Mouse (Mus musculus) forebrain, postnatal 0 days (tissue): ENCODE measurements around the gene Jaml. TPM values are rescaled to one million over a fixed set of nuclear protein-coding genes. Genes with fewer than 3 reads are reported as not detected.

Source experiments
- ATAC-seq: fragments of 200-750 bp; cut with Nextera tagmentation; 2 replicates; pipeline ENCODE4 v1.8.0; 2017; ENCODE audit warnings: mild to moderate bottlenecking, moderate library complexity
- DNase-seq: peaks from one replicate; pipeline ENCODE4 v3.0.0-alpha.2; 2015
- H3K27ac ChIP-seq: fragments of 300-500 bp; sonication (generic); 2 replicates; pipeline ENCODE4 v1.5.1; 2014; ENCODE audit warnings: low read depth, mild to moderate bottlenecking, antibody characterized with exemption, low read length, moderate library complexity, mixed read lengths
- H3K27me3 ChIP-seq: fragments of 300-500 bp; sonication (generic); 2 replicates; pipeline ENCODE4 v1.6.1; 2014; ENCODE audit warnings: mild to moderate bottlenecking, low read length, mixed read lengths; ENCODE audit not compliant: insufficient read depth
- H3K36me3 ChIP-seq: fragments of 300-500 bp; sonication (generic); 2 replicates; pipeline ENCODE4 v1.6.1; 2014; ENCODE audit warnings: mild to moderate bottlenecking, moderate library complexity; ENCODE audit not compliant: insufficient read depth
- H3K4me1 ChIP-seq: fragments of 300-500 bp; sonication (generic); 2 replicates; pipeline ENCODE4 v1.6.1; 2014; ENCODE audit warnings: antibody characterized with exemption; ENCODE audit not compliant: insufficient read depth
- H3K4me2 ChIP-seq: fragments of 300-500 bp; sonication (generic); 2 replicates; pipeline ENCODE4 v1.6.1; 2014; ENCODE audit warnings: low read depth, mild to moderate bottlenecking, moderate library complexity
- H3K4me3 ChIP-seq: fragments of 300-500 bp; sonication (generic); 2 replicates; pipeline ENCODE4 v1.5.1; 2014; ENCODE audit warnings: low read depth, low read length, mixed read lengths
- H3K9ac ChIP-seq: fragments of 300-500 bp; sonication (generic); 2 replicates; pipeline ENCODE4 v1.6.1; 2014; ENCODE audit warnings: mild to moderate bottlenecking
- H3K9me3 ChIP-seq: fragments of 300-500 bp; sonication (generic); 2 replicates; pipeline ENCODE4 v1.6.1; 2016; ENCODE audit warnings: low read length
- CTCF ChIP-seq: sonication (generic); IDR thresholded peaks from 2 replicates; pipeline ENCODE4 v1.5.1; 2016; ENCODE audit warnings: antibody characterized with exemption, control low read depth, low read depth
- whole genome bisulfite sequencing: fragments of 180-500 bp; shearing (Covaris S2); extraction: QIAGEN DNeasy Blood & Tissue Kit; methylation state at CpG from one replicate; pipeline ENCODE4 v1.1.7; 2014; 5-methylcytosine and 5-hydroxymethylcytosine counted together
- polyA plus RNA-seq: library from polyadenylated mRNA; unstranded; fragments of >200 nt; fragmentation: Nextera tagmentation; extraction: Ambion mirVana; gene quantifications from 2 replicates; pipeline ENCODE4 v1.2.1, GENCODE M21; 2015
- total RNA-seq: library from RNA; depleted of rRNA; stranded (reverse); fragments of >200 nt; gene quantifications from 2 replicates; pipeline ENCODE4 v1.2.3, GENCODE M21; 2014

Gene Jaml
- total and polyA plus RNA-seq, 2 experiments from 2014 or later: 0.16 TPM; not detected in 1

GRCm38 (mm10) chr9:45055082-45055713 lies 23.8 kb upstream of the Jaml start, which contains the start of gene Mpzl3:
Gene Mpzl3, plus strand, starts transcription at chr9:45055186.
- Histone ChIP-seq H3K9ac (peak within 1 kb of the TSS; percentile 65), H3K9me3 (no peaks in the 10 kb centered on the region), H3K4me3 (peak within 1 kb of the TSS; percentile 61), H3K27me3 (peaks cover 22% of the 10 kb centered on the region), H3K4me1 (no peaks in the 10 kb centered on the region), H3K27ac (peak within 1 kb of the TSS; percentile 99), H3K36me3 (no peaks in the 10 kb centered on the region), H3K4me2 (peak within 1 kb of the TSS; percentile 52)
- under 1% methylated on average over 33 of the region's 33 CpGs for WGBS
- DNase-seq (peak; percentile 97), ATAC-seq (peak; percentile 99)
- peak; percentile 21; the same call in 1 of the 2 replicates for TF ChIP-seq CTCF

GRCm38 (mm10) chr9:45058304-45058940 lies 20.6 kb upstream of the Jaml start:
- no peaks in the 10 kb centered on the region for H3K36me3 ChIP-seq
- H3K4me1 ChIP-seq: no peaks in the 10 kb centered on the region
- H3K4me3 ChIP-seq: no peak overlapping the region
- H3K27ac ChIP-seq: no peak overlapping the region
- H3K27me3 ChIP-seq: peaks cover 10% of the 10 kb centered on the region
- DNase-seq (no peak), ATAC-seq (no peak)
- WGBS: 50% methylated on average over 5 of the region's 5 CpGs
- H3K9ac ChIP-seq: no peak overlapping the region
- no peak for TF ChIP-seq CTCF
- no peak overlapping the region for H3K4me2 ChIP-seq
- H3K9me3 ChIP-seq: no peaks in the 10 kb centered on the region

- Histone ChIP-seq H3K9ac (no peak overlapping the region), H3K9me3 (no peaks in the 10 kb centered on the region), H3K4me2 (no peak overlapping the region), H3K36me3 (no peaks in the 10 kb centered on the region), H3K4me3 (no peak overlapping the region), H3K27ac (no peak overlapping the region), H3K27me3 (peaks cover 10% of the 10 kb centered on the region), H3K4me1 (no peaks in the 10 kb centered on the region)
- WGBS: 42% methylated on average over 7 of the region's 7 CpGs
- ATAC-seq (no peak), DNase-seq (no peak)
- no peak for TF ChIP-seq CTCF
Measured at GRCm38 (mm10) chr9:45060151-45060550, 18.8 kb upstream of the Jaml start.

GRCm38 (mm10) chr9:45062677-45063076 lies 16.3 kb upstream of the Jaml start:
- no peaks in the 10 kb centered on the region for H3K36me3 ChIP-seq
- H3K4me2 ChIP-seq: no peak overlapping the region
- WGBS: 80% methylated on average over 3 of the region's 3 CpGs
- H3K27ac ChIP-seq: no peak overlapping the region
- no peak for DNase-seq
- no peak for TF ChIP-seq CTCF
- no peak overlapping the region for H3K9ac ChIP-seq
- no peaks in the 10 kb centered on the region for H3K9me3 ChIP-seq
- no peak for ATAC-seq
- H3K4me1 ChIP-seq: no peaks in the 10 kb centered on the region
- H3K4me3 ChIP-seq: no peak overlapping the region
- H3K27me3 ChIP-seq: no peaks in the 10 kb centered on the region

- no peak overlapping the region for H3K4me3 ChIP-seq
- no peak for ATAC-seq
- no peaks in the 10 kb centered on the region for H3K9me3 ChIP-seq
- H3K4me1 ChIP-seq: no peaks in the 10 kb centered on the region
- DNase-seq: no peak
- 88% methylated on average over 6 of the region's 6 CpGs for WGBS
- H3K27ac ChIP-seq: no peak overlapping the region
- TF ChIP-seq CTCF: no peak
- no peak overlapping the region for H3K9ac ChIP-seq
- H3K36me3 ChIP-seq: no peaks in the 10 kb centered on the region
- H3K4me2 ChIP-seq: no peak overlapping the region
- no peaks in the 10 kb centered on the region for H3K27me3 ChIP-seq
Measured at GRCm38 (mm10) chr9:45064421-45064820, 14.6 kb upstream of the Jaml start.

- Histone ChIP-seq H3K36me3 (no peaks in the 10 kb centered on the region), H3K4me3 (no peak overlapping the region), H3K9ac (no peak overlapping the region), H3K4me1 (no peaks in the 10 kb centered on the region), H3K4me2 (no peak overlapping the region), H3K27me3 (no peaks in the 10 kb centered on the region), H3K27ac (no peak overlapping the region), H3K9me3 (no peaks in the 10 kb centered on the region)
- no peak for TF ChIP-seq CTCF
- DNase-seq: no peak
- ATAC-seq: no peak
- 85% methylated on average over 4 of the region's 4 CpGs for WGBS
Measured at GRCm38 (mm10) chr9:45066735-45067134, 12.2 kb upstream of the Jaml start.

GRCm38 (mm10) chr9:45071800-45072199 lies 7.2 kb upstream of the Jaml start:
- H3K27ac ChIP-seq: no peak overlapping the region
- no peak for TF ChIP-seq CTCF
- no peak overlapping the region for H3K4me3 ChIP-seq
- no peaks in the 10 kb centered on the region for H3K4me1 ChIP-seq
- no peak overlapping the region for H3K4me2 ChIP-seq
- no peak for ATAC-seq
- no peaks in the 10 kb centered on the region for H3K36me3 ChIP-seq
- H3K27me3 ChIP-seq: no peaks in the 10 kb centered on the region
- no peak overlapping the region for H3K9ac ChIP-seq
- no peak for DNase-seq
- no peaks in the 10 kb centered on the region for H3K9me3 ChIP-seq
- 53% methylated on average over 3 of the region's 3 CpGs for WGBS
